ENCODE assay signal across 13 mouse cellular contexts in the genomic region with DNA sequence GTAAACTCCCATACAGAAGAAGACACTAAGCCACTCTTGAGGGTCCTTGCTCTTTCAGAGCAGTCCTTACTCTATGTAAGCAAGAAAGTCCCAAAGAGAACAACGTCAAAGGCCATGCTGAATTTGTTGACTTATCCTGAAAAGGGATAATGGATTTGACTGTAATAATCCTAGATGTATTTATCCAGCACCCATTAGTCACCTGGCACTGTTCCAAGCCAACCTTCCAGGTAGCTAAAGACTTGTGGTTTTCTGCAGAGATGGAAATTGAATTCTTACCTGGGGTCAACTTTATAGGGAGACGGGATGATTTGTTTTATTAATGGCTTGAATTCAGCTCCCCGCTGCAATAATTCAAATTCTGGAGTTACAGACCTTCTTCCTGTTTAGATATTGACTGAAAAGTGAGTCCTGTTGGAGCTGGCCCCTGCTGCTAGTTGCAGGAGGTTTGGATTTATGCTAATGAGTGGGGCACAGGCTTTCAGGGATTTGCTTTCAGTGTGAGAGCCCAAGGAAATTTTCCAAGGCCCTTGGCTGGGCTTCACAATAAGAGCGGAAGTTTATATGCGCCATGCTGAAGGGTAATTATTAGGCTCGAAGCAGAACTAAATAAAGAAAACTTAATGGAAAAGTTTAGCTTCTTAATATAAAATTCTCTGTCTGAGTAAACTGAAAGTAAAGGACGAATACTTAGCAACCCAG.
DNase-seq lines count a peak whose midpoint lies in the region; ATAC-seq and TF ChIP-seq lines count a peak whose summit lies in the region.
"Had no signal": no experiment of that assay in that cellular context is flagged by ENCODE, and none has a peak within 500 bp of the region (broad histone marks: within the 10 kb centered on the region; RNA-seq: fewer than 3 reads in every experiment).

No protein-coding gene starts in this region.

- H3K4me3 ChIP-seq in hindbrain, postnatal 0 days (ENCODE audit: low read length): no peak overlapping the region
- H3K4me3 ChIP-seq in hindbrain, embryonic 13.5 days: no peak overlapping the region
- H3K4me3 ChIP-seq in midbrain, embryonic 10.5 days: 0 out of 2 replicates have a peak overlapping the region, but pooled peaks have one; percentile 4
- H3K4me3 ChIP-seq in midbrain, embryonic 15.5 days: no peak overlapping the region
- H3K4me3 ChIP-seq in stomach, embryonic 16.5 days (replicated peaks; ENCODE audit: low read length): peak overlapping the region; percentile 10; the same call in 1 of the 2 replicates
- H3K4me3 ChIP-seq: heart, embryonic 15.5 days had no signal

- TF ChIP-seq CTCF in hindbrain, postnatal 0 days (IDR thresholded peaks at IDR 0.05; ENCODE audit: low read depth): no peak

- no peak overlapping the region for H3K9ac ChIP-seq in hindbrain, postnatal 0 days (replicated peaks; ENCODE audit: low read length)
- no peak overlapping the region for H3K9ac ChIP-seq in hindbrain, embryonic 13.5 days
- H3K9ac ChIP-seq in midbrain, embryonic 15.5 days: no peak overlapping the region
- no peak overlapping the region for H3K9ac ChIP-seq in stomach, embryonic 16.5 days (ENCODE audit: low read length)
- H3K9ac ChIP-seq: heart, embryonic 15.5 days had no signal

- no peak for ATAC-seq in hindbrain, postnatal 0 days
- no peak for ATAC-seq in hindbrain, embryonic 13.5 days (ENCODE audit: low FRiP score)
- no peak for ATAC-seq in midbrain, embryonic 15.5 days (replicated peaks)
- ATAC-seq in stomach, embryonic 16.5 days (ENCODE audit: insufficient read depth, low FRiP score): peak; percentile 64; the same call in 1 of the 2 replicates

- no peaks in the 10 kb centered on the region for H3K27me3 ChIP-seq in hindbrain, postnatal 0 days (ENCODE audit: insufficient read depth, low read length)
- H3K27me3 ChIP-seq in hindbrain, embryonic 13.5 days: no peaks in the 10 kb centered on the region
- peaks cover 9% of the 10 kb centered on the region; the same call in 1 of the 2 replicates for H3K27me3 ChIP-seq in midbrain, embryonic 10.5 days (ENCODE audit: low read depth, poor library complexity, severe bottlenecking)
- H3K27me3 ChIP-seq in midbrain, embryonic 15.5 days (replicated peaks): no peaks in the 10 kb centered on the region
- no peaks in the 10 kb centered on the region for H3K27me3 ChIP-seq in stomach, embryonic 16.5 days (ENCODE audit: control insufficient read depth, insufficient read depth, low read length)
- H3K27me3 ChIP-seq: heart, embryonic 15.5 days had no signal

- H3K4me2 ChIP-seq in hindbrain, postnatal 0 days (ENCODE audit: low read depth, low read length): 0 out of 2 replicates have a peak overlapping the region, but pooled peaks have one; percentile 5
- no peak overlapping the region for H3K4me2 ChIP-seq in hindbrain, embryonic 13.5 days
- no peak overlapping the region for H3K4me2 ChIP-seq in midbrain, embryonic 15.5 days
- peak overlapping the region; percentile 28; the same call in 1 of the 2 replicates for H3K4me2 ChIP-seq in stomach, embryonic 16.5 days (ENCODE audit: low read depth, low read length)
- H3K4me2 ChIP-seq: heart, embryonic 15.5 days had no signal

- no peaks in the 10 kb centered on the region for H3K4me1 ChIP-seq in hindbrain, postnatal 0 days (ENCODE audit: insufficient read depth, low read length)
- no peaks in the 10 kb centered on the region for H3K4me1 ChIP-seq in hindbrain, embryonic 13.5 days (replicated peaks)
- peaks cover 14% of the 10 kb centered on the region for H3K4me1 ChIP-seq in midbrain, embryonic 10.5 days
- no peaks in the 10 kb centered on the region for H3K4me1 ChIP-seq in midbrain, embryonic 15.5 days
- no peaks in the 10 kb centered on the region for H3K4me1 ChIP-seq in stomach, embryonic 16.5 days (ENCODE audit: control insufficient read depth, insufficient read depth, low read length)
- H3K4me1 ChIP-seq: heart, embryonic 15.5 days had no signal

- H3K9me3 ChIP-seq in hindbrain, postnatal 0 days (ENCODE audit: low read length): no peaks in the 10 kb centered on the region
- H3K9me3 ChIP-seq in hindbrain, embryonic 13.5 days: no peaks in the 10 kb centered on the region
- no peaks in the 10 kb centered on the region for H3K9me3 ChIP-seq in midbrain, embryonic 10.5 days (replicated peaks)
- no peaks in the 10 kb centered on the region for H3K9me3 ChIP-seq in midbrain, embryonic 15.5 days
- no peaks in the 10 kb centered on the region for H3K9me3 ChIP-seq in stomach, embryonic 16.5 days (replicated peaks; ENCODE audit: control insufficient read depth, low read length)
- H3K9me3 ChIP-seq: heart, embryonic 15.5 days had no signal

- peak; percentile 1 for DNase-seq in adrenal gland, adult 2 months
- DNase-seq in adrenal gland, adult 18-20 months (ENCODE audit: low spot score in 2 of 2): no peak
- no peak for DNase-seq in hindbrain, postnatal 0 days (ENCODE audit: low spot score)
- DNase-seq in midbrain, embryonic 10.5 days (ENCODE audit: low spot score): no peak
- no peak for DNase-seq in spleen, adult 18-20 months
- DNase-seq: adrenal gland, postnatal 25 days; cerebellum, adult 11-12 months; retina, postnatal 1 day; thymus, adult 18-20 months had no signal

- H3K27ac ChIP-seq in hindbrain, postnatal 0 days: no peak overlapping the region
- H3K27ac ChIP-seq in hindbrain, embryonic 13.5 days: no peak overlapping the region
- H3K27ac ChIP-seq in midbrain, embryonic 10.5 days (replicated peaks): no peak overlapping the region; the same call in 1 of the 2 replicates
- no peak overlapping the region for H3K27ac ChIP-seq in midbrain, embryonic 15.5 days
- H3K27ac ChIP-seq in stomach, embryonic 16.5 days (ENCODE audit: low read length): no peak overlapping the region
- H3K27ac ChIP-seq: heart, embryonic 15.5 days had no signal

- no peaks in the 10 kb centered on the region for H3K36me3 ChIP-seq in hindbrain, postnatal 0 days (ENCODE audit: insufficient read depth, low read length)
- H3K36me3 ChIP-seq in hindbrain, embryonic 13.5 days: no peaks in the 10 kb centered on the region
- H3K36me3 ChIP-seq in midbrain, embryonic 10.5 days: no peaks in the 10 kb centered on the region
- no peaks in the 10 kb centered on the region for H3K36me3 ChIP-seq in midbrain, embryonic 15.5 days (replicated peaks)
- H3K36me3 ChIP-seq in stomach, embryonic 16.5 days (ENCODE audit: control insufficient read depth, insufficient read depth, low read length): no peaks in the 10 kb centered on the region
- H3K36me3 ChIP-seq: heart, embryonic 15.5 days had no signal

- WGBS in hindbrain, postnatal 0 days: 39% methylated on average over 7 of the region's 7 CpGs
- 53% methylated on average over 7 of the region's 7 CpGs for WGBS in hindbrain, embryonic 13.5 days
- 39% methylated on average over 7 of the region's 7 CpGs for WGBS in midbrain, embryonic 10.5 days
- 27% methylated on average over 7 of the region's 7 CpGs for WGBS in midbrain, embryonic 15.5 days
- 23% methylated on average over 7 of the region's 7 CpGs for WGBS in stomach, embryonic 16.5 days

Comparison
In these comparisons a context has a peak if more than half of its experiments do, and no peak if none do; other contexts are left out.
1. H3K4me2 ChIP-seq: peak in hindbrain, postnatal 0 days (single experiment) and stomach, embryonic 16.5 days (single experiment); none in hindbrain, embryonic 13.5 days (single experiment) and midbrain, embryonic 15.5 days (single experiment).
2. H3K4me3 ChIP-seq: peak in midbrain, embryonic 10.5 days (single experiment) and stomach, embryonic 16.5 days (single experiment); none in hindbrain, postnatal 0 days (single experiment), hindbrain, embryonic 13.5 days (single experiment) and midbrain, embryonic 15.5 days (single experiment).